Mouse (Mus musculus) 3134 (cell line): ENCODE measurements around the gene Tubd1.

ENCODE experiments used
- DNase-seq: peaks from one replicate; pipeline ENCODE4 v3.0.0-alpha.2; 2011; ENCODE audit warnings: low spot score; ENCODE audit not compliant: insufficient read length; ENCODE audit errors: extremely low read depth

Tubd1 gene

GRCm38 (mm10) chr11:86553525-86553924 lies 8.7 kb downstream of the Tubd1 start:
- DNase-seq: no peak

DNA sequence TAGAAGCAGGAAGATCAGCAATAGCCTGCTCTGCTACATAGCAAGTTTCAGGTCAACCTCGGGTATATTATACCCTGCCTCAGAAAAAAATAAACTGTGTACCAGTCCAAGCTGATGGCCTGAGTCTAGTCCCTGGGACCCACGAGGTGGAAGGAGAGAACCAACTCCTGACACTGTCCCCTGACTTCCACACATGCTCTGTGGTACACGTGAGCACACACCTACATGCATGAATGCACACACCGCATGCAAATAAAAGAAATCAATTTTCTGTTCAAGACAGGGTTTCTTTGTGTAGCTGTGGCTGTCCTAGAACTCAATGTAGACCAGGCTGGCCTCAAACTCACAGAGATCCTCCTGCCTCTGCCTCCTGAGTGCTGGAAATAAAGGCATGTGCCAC lies 13.5 kb downstream of the Tubd1 start:
- no peak for DNase-seq

DNA sequence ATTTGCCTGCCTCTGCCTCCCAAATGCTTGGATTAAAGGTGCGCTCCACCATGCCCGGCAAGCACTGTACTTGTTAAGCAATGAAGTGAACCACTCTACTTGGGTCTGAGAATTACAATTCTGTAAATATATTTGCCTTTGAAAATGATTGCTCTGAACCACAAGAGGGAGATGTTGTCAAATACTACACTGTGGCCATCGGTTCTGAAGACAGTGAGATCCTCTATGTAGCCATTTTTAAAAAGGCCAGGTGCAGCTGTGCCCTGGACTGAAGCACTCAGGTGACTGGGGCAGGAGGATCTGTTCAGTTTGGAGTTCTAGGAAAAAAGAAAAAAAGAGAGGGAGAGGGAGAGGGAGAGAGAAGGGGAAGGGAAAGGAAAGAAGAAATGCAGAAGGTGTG lies 23.6 kb downstream of the Tubd1 start:
- peak; percentile 28 for DNase-seq

DNA sequence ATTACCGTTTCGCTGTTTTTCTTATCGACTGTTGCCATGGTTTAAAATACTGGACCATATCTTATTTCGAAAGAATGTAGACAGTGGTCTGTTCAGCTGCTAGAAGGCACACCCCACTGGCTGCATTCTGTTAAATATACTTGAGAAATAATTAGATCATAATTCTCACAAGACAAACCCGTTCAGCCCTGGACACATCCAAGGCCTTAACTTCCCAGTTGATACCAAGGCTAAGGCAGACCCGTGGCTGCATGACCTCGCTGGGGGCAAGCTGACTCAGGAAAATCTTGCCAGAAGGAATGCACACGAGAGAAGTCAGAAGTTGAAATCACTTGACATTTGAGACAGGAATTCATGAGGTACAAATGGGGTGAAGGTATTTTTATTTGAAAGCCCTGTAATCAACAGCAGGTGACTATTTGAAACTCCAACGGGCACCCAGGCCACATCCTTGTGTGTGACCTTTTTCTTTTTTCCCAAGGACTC lies 25.5 kb downstream of the Tubd1 start:
- no peak for DNase-seq

DNA sequence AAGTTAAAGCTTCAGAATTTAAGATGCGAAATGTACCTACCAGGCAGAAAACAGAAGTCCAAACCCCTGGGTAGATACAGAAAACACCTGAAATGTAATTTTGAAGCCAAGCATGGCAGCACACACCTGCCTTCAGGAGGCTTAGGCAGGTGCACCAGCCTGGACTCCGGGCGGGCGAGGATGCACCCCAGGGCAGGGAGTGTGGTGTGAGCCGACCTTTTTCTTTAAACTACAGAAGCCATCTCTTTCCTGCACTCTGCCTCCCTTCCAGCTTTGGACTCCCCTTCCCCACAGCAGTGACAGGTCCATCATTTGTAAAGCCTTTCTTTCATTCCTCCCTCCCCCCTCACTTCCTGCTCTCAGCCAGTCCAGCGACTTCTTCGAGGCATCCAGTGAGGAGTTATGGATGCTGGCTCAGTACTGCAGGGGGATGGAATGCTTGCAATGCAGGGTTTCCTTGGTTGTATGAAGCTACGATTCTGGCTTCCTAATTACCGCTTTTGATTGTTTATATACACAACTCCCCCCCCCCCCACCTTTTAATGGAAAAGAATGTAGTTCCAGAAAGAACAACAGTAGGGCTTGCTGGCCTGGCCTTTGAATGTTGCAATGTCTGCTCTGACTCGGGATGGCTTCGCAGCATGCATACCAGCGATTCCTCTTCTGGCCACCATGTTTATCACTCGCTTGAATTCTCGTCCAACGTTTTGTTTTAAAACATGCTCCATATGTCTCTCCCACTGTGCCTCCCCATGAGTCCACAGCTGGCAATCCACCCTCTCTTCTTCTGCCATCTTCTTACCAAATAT lies 26.5 kb downstream of the Tubd1 start:
- no peak for DNase-seq

- DNase-seq: no peak
Measured at GRCm38 (mm10) chr11:86571871-86572270, 27.1 kb downstream of the Tubd1 start.

- no peak for DNase-seq
Measured at GRCm38 (mm10) chr11:86572623-86573022, 27.8 kb downstream of the Tubd1 start.

GRCm38 (mm10) chr11:86573646-86574231 lies 28.9 kb downstream of the Tubd1 start:
- DNase-seq: no peak

GRCm38 (mm10) chr11:86574408-86574807 lies 29.6 kb downstream of the Tubd1 start:
- no peak for DNase-seq

DNA sequence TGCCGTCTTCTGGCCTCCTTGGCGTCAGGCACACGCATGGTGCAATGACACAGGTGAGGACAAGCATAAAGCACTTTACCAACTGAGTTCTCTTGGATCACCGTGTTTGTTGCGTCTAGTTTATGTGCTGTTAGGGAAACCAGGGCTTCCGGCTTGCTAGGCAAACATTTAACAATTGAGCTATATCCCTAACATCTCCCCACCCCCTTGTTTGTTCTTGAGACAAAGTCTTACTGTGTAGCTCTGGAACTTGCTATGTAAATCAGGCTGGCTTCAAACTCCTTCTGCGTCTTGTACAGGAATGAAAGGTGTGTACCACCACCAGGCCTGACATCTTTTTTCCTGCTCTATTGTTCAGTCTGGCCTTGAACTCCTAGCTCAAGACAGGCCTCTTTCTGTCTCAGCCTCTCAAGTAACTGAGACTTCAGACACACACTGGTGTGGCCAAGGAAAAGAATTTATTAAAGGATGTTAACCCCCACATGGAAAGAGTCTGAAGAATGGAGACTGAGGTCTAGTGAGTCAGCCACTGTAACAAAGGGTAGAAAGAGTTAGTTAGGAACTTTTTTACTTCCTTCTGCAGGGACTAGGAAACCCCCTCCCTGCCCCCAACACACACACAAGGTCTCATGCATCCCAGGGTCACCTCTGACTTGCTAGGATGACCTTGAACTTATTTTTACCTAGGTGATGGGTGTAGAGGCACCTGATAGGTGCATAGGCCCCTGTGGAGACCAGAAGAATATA lies 31.0 kb downstream of the Tubd1 start:
- no peak for DNase-seq

DNA sequence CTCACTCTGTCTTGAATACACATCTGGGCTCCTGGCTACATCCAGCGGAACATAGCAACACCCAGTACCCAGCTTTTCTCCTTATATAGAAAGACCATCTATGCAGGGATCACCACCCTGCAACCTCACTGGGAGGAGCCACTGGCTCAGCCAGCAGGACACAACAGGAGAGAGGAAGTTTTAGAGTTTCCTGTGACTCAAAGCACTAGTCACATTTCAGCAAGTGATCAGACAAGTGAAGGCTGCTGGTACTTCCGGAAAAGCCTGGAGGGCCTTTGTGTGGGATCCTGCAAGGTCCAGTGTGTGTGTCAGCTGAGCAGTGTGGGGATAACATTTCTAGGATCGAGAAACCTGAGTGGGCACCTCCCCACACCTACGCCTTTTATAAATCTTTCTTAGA lies 32.4 kb downstream of the Tubd1 start:
- peak; percentile 49 for DNase-seq

DNA sequence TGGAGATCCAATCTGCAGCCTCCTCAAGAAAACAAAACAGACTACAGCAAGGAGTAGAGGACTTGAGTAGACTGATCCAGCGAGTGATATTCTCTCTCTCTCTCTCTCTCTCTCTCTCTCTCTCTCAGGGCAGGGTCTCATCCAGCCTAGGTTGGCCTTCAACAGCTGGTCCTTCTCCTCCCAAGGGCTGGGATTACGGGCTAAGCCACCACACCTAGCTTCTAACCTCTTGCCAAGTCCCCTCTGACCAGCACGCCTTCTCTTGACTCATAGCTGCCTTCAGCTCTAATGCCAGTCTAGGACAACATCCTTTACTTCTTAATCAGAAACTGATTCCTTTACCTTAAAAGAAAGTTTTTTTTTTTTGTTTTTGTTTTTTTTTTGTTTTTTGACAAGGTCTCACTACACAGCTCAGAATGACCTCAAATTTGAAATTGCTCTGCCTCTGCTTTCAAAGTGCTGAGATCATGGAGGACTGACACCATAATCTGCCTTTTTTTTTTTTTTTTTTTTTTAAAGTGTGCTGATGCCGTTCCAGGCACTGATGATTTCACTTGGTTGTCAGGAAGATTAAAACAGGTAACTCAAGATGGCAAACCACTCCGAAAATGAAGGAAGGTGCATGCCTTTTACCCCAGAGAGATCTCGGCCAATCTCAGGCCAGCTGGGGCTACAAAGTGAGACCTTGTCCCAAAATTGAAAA lies 33.5 kb downstream of the Tubd1 start:
- peak; percentile 36 for DNase-seq

GRCm38 (mm10) chr11:86578809-86579730 lies 34.3 kb downstream of the Tubd1 start:
- DNase-seq: peak; percentile 36

DNA sequence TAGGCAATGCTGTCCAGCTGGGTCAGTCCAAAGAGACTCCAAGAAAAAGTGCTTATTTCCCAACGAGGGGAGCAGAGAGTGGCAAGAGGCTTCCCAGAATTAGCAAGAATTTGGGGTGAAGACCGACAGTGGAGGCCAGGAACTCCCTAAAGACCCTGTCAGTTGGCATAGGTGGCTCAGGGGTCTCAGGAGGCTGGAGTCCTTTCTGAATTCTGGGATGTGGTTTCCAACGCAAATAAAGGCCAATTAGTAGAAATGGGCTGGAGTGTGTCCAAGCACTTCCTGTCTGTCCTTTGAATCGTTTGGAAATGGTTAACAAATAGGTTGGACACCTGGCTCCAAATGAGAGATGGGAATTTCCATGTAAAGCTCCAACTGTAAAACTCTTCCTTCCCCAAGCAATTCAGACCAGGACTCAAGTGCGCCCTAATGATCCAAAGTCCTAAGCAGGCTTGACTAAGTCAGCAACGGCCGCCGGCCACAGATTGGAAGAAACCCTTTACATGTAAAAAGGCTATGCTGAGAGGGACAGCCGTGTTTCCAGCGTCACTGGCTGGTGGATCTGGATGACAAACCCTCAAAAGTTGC lies 35.0 kb downstream of the Tubd1 start:
- no peak for DNase-seq

DNA sequence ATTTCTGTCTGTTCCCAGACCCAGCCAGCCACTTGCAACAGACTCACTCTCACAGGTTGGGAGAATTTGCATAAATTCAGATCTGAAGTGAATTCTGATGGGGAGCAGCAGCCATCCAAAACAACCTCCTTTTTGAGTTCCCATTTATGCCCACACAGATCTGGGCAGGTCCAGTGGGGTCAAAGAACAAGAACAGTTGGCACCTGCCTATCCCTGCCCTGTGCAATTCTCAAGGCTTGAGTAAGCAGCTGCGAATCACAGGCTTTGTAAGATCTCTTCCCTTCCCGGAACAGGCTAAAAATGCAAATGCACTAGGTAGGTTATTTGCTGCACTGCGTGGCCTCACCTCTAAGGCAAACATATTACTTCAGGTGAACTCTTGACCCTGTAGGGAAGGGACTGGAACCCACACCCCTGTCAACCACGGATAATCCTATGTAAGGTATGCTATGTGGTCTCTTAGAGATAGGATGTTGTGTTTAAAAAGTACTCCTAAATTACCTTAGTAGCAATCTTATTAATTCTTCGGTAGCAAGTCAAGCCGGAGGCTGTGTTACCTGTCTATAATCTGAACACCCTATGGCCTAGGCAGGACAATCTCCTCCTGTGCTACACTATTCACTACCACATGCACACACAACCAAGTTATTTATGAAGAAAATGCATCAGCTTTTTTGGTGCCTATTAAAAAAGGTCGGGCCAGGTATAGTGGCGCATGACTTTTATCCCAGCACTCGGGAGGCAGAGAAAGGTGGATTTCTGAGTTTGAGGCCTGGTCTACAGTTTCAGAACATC lies 35.7 kb downstream of the Tubd1 start:
- peak; percentile 41 for DNase-seq

GRCm38 (mm10) chr11:86581250-86581753 lies 36.5 kb downstream of the Tubd1 start:
- peak; percentile 71 for DNase-seq

- DNase-seq: peak; percentile 72
Measured at GRCm38 (mm10) chr11:86581943-86582542, 37.3 kb downstream of the Tubd1 start.
